Mouse (Mus musculus) layer of hippocampus, adult 2 months (tissue): ENCODE measurements around the gene Mfsd9. TPM values are rescaled to one million over a fixed set of nuclear protein-coding genes. Genes with fewer than 3 reads are reported as not detected.

Experiments used
- DNase-seq, 2 experiments: peaks; one replicate each; pipeline ENCODE4 v3.0.0; 2022; ENCODE audit warnings: low spot score in 2 of 2
- H3K27ac ChIP-seq: fragments of 200-600 bp; 2 replicates; pipeline ENCODE4 v1.8.1; 2022
- H3K4me3 ChIP-seq: fragments of 200-600 bp; 2 replicates; pipeline ENCODE4 v1.8.1; 2022; ENCODE audit warnings: mild to moderate bottlenecking
- CTCF ChIP-seq: fragments of 200-600 bp; conservative IDR thresholded peaks from 2 replicates; pipeline ENCODE4 v1.8.1; 2022; ENCODE audit warnings: antibody characterized with exemption, mild to moderate bottlenecking, moderate library complexity
- total RNA-seq, 2 experiments: library from RNA; stranded (reverse); gene quantifications; 2 replicates each; pipeline ENCODE4 v1.2.3; 2021

Gene Mfsd9
- total RNA-seq, 2 experiments from 2014 or later = 5.2 to 5.3 TPM

DNA sequence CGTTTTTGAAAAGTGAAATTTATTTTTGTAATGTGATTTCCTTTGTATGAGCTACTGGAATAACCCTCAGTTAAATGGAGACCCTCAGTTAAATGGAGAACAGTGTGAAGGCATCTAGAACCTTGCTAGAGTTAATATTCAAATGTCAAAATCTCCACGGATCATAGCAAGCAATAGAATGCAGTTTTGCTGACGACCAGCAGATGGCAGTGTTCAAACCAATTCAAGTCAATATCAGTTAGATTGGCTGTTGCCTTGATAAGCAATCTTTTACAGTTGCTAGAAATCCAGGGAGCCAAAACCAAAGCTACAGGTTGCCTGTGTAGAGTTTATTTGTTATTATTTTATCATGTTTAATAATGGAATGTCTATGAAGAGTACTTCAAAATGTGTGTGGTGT is 12.3 kb upstream of the Mfsd9 start:
- DNase-seq = peak; percentile 49 to 70
- H3K27ac ChIP-seq = no peak overlapping the region
- TF ChIP-seq CTCF = peak; percentile 95
- H3K4me3 ChIP-seq = no peak overlapping the region

DNA sequence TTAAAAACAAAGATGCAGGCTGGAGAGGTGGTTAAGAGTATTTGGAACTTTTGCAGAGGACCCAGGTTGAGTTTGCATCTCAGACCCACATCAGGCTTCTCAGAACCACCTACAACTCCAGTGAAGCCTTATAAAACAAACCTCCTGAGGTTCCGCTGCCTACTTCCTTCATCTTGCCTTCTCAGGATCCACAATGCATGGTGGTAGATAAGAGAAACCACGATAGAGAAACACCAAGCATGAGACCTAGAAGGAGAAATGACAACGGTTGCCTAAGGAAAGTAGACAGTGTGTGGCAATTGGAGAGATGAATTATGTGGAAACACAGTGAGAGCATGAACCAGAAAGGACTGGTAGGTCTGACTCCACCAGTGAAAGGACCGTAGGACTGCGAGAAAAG is 10.4 kb upstream of the Mfsd9 start:
- TF ChIP-seq CTCF = no peak
- Histone ChIP-seq H3K4me3 (no peak overlapping the region), H3K27ac (no peak overlapping the region)
- DNase-seq = no peak

DNA sequence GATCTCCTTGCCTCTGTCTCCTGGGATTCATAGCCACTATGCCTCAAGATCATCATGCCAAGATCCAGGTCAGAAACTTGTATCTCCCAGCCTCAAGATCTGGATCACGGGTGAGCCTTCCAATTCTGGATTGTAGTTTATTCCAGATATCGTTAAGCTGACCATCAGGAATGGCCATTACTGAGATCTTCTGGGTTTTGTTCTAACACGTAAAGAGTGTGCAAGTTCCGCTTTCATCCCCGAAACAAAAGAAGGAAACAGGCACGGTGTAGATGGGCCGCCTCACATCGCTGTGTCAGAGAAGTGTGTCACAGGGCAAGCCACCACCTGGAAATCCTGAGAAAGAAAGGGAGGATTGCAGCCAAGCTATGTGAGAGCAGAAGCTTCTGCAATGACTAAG is 8.6 kb upstream of the Mfsd9 start:
- H3K27ac ChIP-seq = no peak overlapping the region
- TF ChIP-seq CTCF = no peak
- H3K4me3 ChIP-seq = no peak overlapping the region
- DNase-seq = no peak

- Histone ChIP-seq H3K4me3 (no peak overlapping the region), H3K27ac (no peak overlapping the region)
- peak; percentile 94 for TF ChIP-seq CTCF
- peak; percentile 62 to 73 for DNase-seq
These were observed 6.9 kb upstream of the Mfsd9 start for GRCm38 (mm10) chr1:40797348-40797747.

DNA sequence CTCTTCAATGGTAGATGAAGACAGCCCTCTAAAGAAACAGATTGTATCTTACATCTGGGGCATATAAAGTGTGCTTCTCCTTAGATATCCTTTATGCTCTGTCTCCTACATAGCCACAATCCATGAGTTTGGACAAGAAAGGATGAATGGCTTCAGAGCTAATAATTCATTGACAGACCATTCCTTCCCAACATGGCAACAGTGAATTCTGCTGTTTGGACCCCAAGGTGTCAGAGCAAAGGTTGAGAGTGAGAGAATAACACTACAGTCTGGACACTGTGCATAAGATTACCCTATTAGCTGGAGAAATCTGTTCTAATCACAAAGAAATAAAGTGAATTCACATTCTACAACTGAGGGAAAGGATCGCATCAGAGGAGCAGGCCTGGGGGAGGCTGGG is 5.0 kb upstream of the Mfsd9 start:
- DNase-seq = no peak
- Histone ChIP-seq H3K4me3 (no peak overlapping the region), H3K27ac (no peak overlapping the region)

DNA sequence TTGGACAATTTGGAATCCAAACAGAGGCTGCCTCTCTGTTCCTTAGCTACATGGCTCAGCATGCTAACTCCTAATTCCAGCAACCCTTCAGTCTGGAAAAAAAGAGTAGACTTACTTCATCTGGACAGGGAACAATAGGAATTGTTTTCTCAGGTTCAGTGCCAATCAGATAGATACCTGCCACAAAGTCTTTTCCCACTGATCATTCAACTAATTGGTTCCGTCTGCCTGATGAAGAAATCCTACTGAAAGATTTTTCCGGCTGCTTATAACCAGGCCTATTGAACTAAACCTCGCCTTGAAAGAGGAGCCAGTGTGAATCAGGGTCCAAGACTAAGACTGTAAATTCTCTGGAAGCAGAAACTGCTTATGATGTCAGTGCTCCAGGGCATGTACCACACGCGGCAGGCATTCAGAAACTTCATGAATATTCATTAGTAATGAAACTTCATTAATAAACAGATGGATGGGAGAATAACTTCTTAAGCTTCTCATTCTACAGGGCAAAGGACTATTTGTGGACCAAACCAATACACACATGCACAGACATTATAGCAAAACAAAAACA is 737 bp downstream of the Mfsd9 start:
- Histone ChIP-seq H3K27ac (peak overlapping the region; percentile 56; the same call in 1 of the 2 replicates), H3K4me3 (peak overlapping the region; percentile 92)
- no peak for DNase-seq
- TF ChIP-seq CTCF = no peak

More for the DNA sequence above, 5.0 kb upstream of the Mfsd9 start:
- no peak for TF ChIP-seq CTCF

GRCm38 (mm10) chr1:40788956-40789355 is 1.5 kb downstream of the Mfsd9 start:
- Histone ChIP-seq H3K4me3 (no peak overlapping the region), H3K27ac (no peak overlapping the region)
- DNase-seq = peak in 1 of 2 experiments; percentile 16
- TF ChIP-seq CTCF = no peak

DNA sequence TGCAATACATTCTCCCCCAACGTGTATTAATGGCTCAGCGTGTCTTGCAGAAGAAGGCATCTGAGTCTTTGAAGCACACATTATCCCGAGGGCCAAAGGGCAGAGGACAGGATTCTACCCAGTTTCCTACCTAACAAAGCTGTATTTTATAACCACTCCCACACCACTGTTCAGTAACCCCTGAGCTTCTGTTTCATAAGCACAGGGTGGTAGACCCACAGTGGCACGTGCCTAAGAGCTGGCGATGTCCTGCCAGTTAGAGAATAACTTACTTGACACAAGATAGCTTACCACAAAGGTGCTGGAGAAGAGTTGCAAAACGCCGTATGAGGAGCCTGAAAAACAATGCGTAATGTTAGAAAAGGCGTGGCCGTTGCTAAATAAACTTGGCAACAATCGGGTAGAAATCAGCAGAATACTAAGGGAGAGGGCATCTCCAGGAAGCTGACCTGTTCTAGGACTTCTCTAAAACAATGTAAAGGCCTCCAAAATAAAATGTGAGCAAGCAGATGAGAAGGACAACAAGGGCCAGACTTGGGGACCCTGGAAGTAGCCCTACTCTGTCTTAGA is 4.5 kb downstream of the Mfsd9 start:
- no peak for DNase-seq
- Histone ChIP-seq H3K4me3 (no peak overlapping the region), H3K27ac (no peak overlapping the region)
- TF ChIP-seq CTCF = no peak

- Histone ChIP-seq H3K4me3 (no peak overlapping the region), H3K27ac (no peak overlapping the region)
- no peak for TF ChIP-seq CTCF
- no peak for DNase-seq
These were observed 6.2 kb downstream of the Mfsd9 start for GRCm38 (mm10) chr1:40784306-40784705.

DNA sequence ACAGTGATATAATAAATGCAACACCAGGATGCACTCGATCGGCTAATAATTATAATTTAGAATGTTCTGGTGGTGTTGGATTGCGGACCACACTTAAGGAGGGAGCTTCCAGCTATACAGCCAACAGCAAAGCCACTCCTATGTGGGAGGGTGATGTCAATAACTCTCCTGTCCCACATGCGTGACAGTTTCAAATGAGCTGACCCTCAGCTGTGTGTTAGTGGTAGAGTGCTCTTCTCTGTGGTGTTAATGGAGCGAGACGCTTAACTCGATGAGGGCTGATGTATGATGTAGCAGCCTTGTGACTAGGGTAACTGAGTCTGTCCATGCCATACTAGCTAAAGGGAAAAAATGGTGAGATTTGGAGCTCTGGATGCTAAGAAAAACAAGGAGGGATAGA is 7.0 kb downstream of the Mfsd9 start:
- H3K4me3 ChIP-seq = no peak overlapping the region
- no peak for DNase-seq
- no peak for TF ChIP-seq CTCF
- H3K27ac ChIP-seq = no peak overlapping the region

DNA sequence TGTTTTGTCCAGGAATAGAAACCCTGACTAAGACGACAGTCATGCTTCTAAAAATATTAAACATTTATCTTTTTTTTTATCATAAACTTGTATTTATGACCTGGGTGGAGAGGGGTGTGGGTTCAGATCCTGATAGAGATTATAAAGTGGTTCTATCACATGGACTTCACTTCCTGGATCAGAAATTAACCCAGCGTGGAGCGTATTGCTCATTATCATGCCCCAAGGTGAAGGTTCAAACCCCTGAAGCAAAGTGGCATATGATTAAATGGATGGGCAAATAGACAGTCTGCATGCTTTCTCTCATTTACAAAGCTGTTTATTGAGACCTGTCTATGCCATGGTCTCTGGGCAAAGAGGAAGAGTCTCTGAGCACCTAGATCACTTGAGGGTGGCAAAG is 13.7 kb downstream of the Mfsd9 start:
- no peak for DNase-seq
- no peak for TF ChIP-seq CTCF
- Histone ChIP-seq H3K4me3 (no peak overlapping the region), H3K27ac (no peak overlapping the region)

DNA sequence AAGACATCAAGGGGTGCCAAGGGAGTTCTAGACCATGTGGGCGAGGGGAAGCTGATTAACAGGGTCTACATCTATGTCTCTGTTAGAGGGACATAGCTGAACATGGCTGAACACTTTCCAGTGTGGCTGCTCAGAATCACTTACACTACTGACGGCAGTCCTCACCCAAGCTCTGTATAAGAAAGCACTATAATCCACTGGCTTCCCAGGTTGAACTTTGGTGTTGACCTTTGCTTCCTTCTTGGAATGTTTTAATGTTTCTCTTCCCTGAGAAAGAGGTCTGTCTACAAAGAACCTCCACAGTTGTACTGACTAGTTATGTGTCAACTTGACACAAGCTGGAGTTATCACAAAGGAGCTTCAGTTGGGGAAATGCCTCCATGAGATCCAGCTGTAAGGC is 14.4 kb downstream of the Mfsd9 start:
- no peak for TF ChIP-seq CTCF
- H3K4me3 ChIP-seq = no peak overlapping the region
- no peak overlapping the region for H3K27ac ChIP-seq
- no peak for DNase-seq

DNA sequence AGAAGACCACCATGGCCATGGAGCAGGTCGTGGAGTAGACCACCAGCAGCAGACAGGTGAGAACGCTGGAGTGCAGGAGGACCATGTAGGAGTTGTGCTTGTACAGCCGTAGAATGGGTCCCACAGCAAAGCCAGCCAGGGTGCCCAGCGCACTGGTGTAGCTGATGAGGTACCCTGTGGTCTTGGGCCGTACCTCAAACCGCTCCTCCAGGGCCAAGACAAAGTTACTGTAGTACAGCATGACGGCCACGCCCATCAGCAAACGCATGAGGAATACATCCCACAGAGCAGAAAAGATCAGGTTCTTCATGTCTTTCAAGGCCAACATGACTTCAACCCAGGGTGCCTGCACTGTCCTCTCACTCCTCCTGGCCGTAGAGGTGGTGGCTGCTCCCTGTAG is 16.4 kb downstream of the Mfsd9 start:
- DNase-seq = no peak
- Histone ChIP-seq H3K27ac (no peak overlapping the region), H3K4me3 (no peak overlapping the region)
- TF ChIP-seq CTCF = no peak

DNA sequence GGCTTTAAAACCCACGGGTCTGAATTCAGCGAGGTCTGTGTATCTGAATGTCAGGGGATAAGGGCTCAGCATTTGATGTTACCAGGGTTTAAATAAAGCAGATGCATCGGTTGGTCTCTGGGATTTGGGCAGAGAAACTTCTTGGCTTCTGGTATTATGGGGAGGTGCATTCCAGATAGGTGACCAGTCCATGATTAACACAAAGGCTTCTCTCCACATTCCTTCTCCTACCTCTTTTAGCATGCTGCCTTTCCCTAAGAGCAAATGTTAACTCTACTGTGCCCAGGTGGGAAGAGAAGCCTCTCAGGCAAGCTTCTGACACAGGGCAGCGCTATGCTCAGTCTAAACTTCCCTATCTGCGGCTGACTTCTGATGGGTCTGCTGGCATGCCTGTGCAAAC is 17.3 kb downstream of the Mfsd9 start:
- TF ChIP-seq CTCF = no peak

More for the DNA sequence above, 17.3 kb downstream of the Mfsd9 start:
- DNase-seq = no peak
- Histone ChIP-seq H3K27ac (no peak overlapping the region), H3K4me3 (no peak overlapping the region)
